Mouse (Mus musculus) intestine, embryonic 15.5 days (tissue): ENCODE measurements around the gene H2-D1. TPM values are rescaled to one million over a fixed set of nuclear protein-coding genes. Genes with fewer than 3 reads are reported as not detected.

Source experiments
- ATAC-seq: fragments of 200-750 bp; cut with Nextera tagmentation; 2 replicates; pipeline ENCODE4 v1.8.0; 2017; ENCODE audit warnings: moderate TSS enrichment, moderate library complexity
- H3K27ac ChIP-seq: fragments of 300-500 bp; sonication (generic); 2 replicates; pipeline ENCODE4 v1.5.1; 2015; ENCODE audit warnings: mild to moderate bottlenecking, inconsistent platforms
- H3K27me3 ChIP-seq: fragments of 300-500 bp; sonication (generic); replicated peaks from 2 replicates; pipeline ENCODE4 v1.6.1; 2015; ENCODE audit warnings: inconsistent platforms
- H3K36me3 ChIP-seq: fragments of 300-500 bp; sonication (generic); 2 replicates; pipeline ENCODE4 v1.6.1; 2015; ENCODE audit warnings: inconsistent platforms
- H3K4me1 ChIP-seq: fragments of 300-500 bp; sonication (generic); replicated peaks from 2 replicates; pipeline ENCODE4 v1.6.1; 2015; ENCODE audit warnings: inconsistent platforms
- H3K4me2 ChIP-seq: fragments of 300-500 bp; sonication (generic); replicated peaks from 2 replicates; pipeline ENCODE4 v1.6.1; 2015; ENCODE audit warnings: mild to moderate bottlenecking, inconsistent platforms
- H3K4me3 ChIP-seq: fragments of 300-500 bp; sonication (generic); replicated peaks from 2 replicates; pipeline ENCODE4 v1.5.1; 2015; ENCODE audit warnings: inconsistent platforms
- H3K9ac ChIP-seq: fragments of 300-500 bp; sonication (generic); 2 replicates; pipeline ENCODE4 v1.6.1; 2015; ENCODE audit warnings: inconsistent platforms
- H3K9me3 ChIP-seq: fragments of 300-500 bp; sonication (generic); 2 replicates; pipeline ENCODE4 v1.6.1; 2016; ENCODE audit warnings: inconsistent platforms
- WGBS: fragments of 180-500 bp; shearing (Covaris S2); methylation state at CpG from one replicate; pipeline ENCODE4 v1.1.7; 2015; 5-methylcytosine and 5-hydroxymethylcytosine counted together
- polyA plus RNA-seq: library from polyadenylated mRNA; unstranded; fragments of >200 nt; fragmentation: Nextera tagmentation; extraction: Ambion mirVana; gene quantifications from 2 replicates; pipeline ENCODE4 v1.2.1, GENCODE M21; 2015

The H2-D1 gene
- 148 and 190 TPM in 2 replicates for polyA plus RNA-seq

- peaks cover 9% of the 10 kb centered on the region for H3K27me3 ChIP-seq
- H3K9ac ChIP-seq: peak within 1 kb of the TSS; percentile 69
- peak; percentile 94 for ATAC-seq
- H3K9me3 ChIP-seq: no peaks in the 10 kb centered on the region
- 0 out of 2 replicates have a peak within 1 kb of the TSS, but pooled peaks have one; percentile 17 for H3K27ac ChIP-seq
- WGBS: 2% methylated on average over 72 of the region's 73 CpGs
- peak within 1 kb of the TSS; percentile 74 for H3K4me3 ChIP-seq
- peaks cover 4% of the 10 kb centered on the region; the same call in 1 of the 2 replicates for H3K4me1 ChIP-seq
- peak within 1 kb of the TSS; percentile 99 for H3K4me2 ChIP-seq
- no peaks in the 10 kb centered on the region for H3K36me3 ChIP-seq
Measured at GRCm38 (mm10) chr17:35262664-35263522, at the start of gene H2-D1. H2-D1 (plus strand) TSS chr17:35262730.

GRCm38 (mm10) chr17:35213071-35213470 is 49.5 kb upstream of the H2-D1 start:
- Histone ChIP-seq H3K9ac (no peak overlapping the region), H3K4me1 (no peaks in the 10 kb centered on the region), H3K4me3 (no peak overlapping the region), H3K9me3 (no peaks in the 10 kb centered on the region), H3K27me3 (no peaks in the 10 kb centered on the region), H3K27ac (no peak overlapping the region), H3K4me2 (no peak overlapping the region), H3K36me3 (no peaks in the 10 kb centered on the region)
- no peak for ATAC-seq
- 83% methylated on average over 5 of the region's 5 CpGs for WGBS

DNA sequence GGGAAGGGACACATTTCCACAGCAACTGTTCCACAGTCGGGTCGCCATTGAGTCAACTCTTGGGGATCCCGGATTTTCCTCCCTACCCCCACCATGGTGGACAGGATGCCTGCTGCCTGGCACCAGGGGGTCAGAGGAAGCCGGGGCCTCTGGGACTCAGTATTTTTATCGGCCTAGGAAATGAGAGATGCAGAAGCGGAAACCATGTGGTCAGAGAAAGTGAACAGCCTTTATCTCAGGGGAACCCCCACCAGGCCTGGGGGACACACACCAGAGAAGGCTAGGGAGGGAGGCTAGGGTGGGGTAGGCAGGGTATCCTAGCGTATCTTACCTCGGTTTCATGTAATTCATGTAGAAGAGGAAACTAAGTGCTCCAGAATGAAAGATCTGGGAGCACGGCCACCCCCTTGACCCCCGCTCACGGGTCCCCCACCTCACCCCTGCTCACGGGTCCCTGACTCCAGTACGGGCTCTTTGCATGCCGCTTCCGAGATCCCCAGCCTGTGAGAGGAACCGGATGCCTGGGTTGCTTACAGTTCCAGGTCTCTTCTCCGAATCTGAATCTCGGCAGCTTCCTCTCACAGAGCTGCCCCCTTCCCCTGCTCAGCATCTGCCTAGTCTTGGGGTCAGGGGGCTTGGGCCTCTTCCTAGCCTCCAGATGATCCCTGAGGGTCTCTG is 43.9 kb upstream of the H2-D1 start:
- no peak for ATAC-seq
- no peaks in the 10 kb centered on the region for H3K9me3 ChIP-seq
- peaks cover 8% of the 10 kb centered on the region; the same call in 1 of the 2 replicates for H3K36me3 ChIP-seq
- H3K27ac ChIP-seq: no peak overlapping the region
- H3K9ac ChIP-seq: no peak overlapping the region
- peaks cover 14% of the 10 kb centered on the region for H3K4me1 ChIP-seq
- WGBS: 76% methylated on average over 18 of the region's 18 CpGs
- H3K4me2 ChIP-seq: no peak overlapping the region
- no peak overlapping the region for H3K4me3 ChIP-seq
- H3K27me3 ChIP-seq: no peaks in the 10 kb centered on the region

DNA sequence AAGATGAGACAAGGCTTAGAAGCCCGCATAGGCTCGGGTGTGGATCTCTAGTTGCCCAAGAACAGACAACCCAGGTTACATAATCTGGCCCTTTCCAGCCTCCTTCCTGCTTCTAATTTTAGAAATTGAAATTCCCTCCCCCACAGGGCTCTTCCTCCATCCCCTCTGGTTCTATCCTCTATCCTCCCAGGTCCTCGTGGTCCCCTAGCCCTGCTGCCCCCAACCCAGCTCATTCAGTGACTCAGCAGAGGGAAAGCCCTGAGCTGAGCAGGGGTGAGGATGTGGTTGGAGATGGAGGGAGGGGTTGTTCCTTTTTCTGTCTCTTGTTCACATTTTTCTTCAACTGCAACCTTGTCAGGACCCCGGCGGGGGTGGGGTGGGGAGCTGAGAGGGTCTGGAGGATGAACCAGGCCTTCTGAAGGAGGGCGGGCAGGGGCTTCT is 42.9 kb upstream of the H2-D1 start:
- H3K27ac ChIP-seq: no peak overlapping the region
- no peak overlapping the region for H3K4me3 ChIP-seq
- no peak for ATAC-seq
- 73% methylated on average over 6 of the region's 6 CpGs for WGBS
- H3K27me3 ChIP-seq: no peaks in the 10 kb centered on the region
- H3K4me2 ChIP-seq: no peak overlapping the region
- no peaks in the 10 kb centered on the region for H3K9me3 ChIP-seq
- no peak overlapping the region for H3K9ac ChIP-seq
- H3K36me3 ChIP-seq: peaks cover 8% of the 10 kb centered on the region; the same call in 1 of the 2 replicates
- H3K4me1 ChIP-seq: peaks cover 14% of the 10 kb centered on the region

GRCm38 (mm10) chr17:35220156-35220952 is 42.2 kb upstream of the H2-D1 start, which contains the start of gene Gm16181:
Gm16181 (plus strand) TSS chr17:35220834.
- peak within 1 kb of the TSS; percentile 28; the same call in 1 of the 2 replicates for H3K9ac ChIP-seq
- H3K4me3 ChIP-seq: no peak within 1 kb of the TSS
- H3K27ac ChIP-seq: peak within 1 kb of the TSS; percentile 85
- H3K27me3 ChIP-seq: no peaks in the 10 kb centered on the region
- 57% methylated on average over 28 of the region's 28 CpGs for WGBS
- 0 out of 2 replicates have a peak within 1 kb of the TSS, but pooled peaks have one; percentile 14 for H3K4me2 ChIP-seq
- H3K36me3 ChIP-seq: peaks cover 8% of the 10 kb centered on the region; the same call in 1 of the 2 replicates
- peak; percentile 60 for ATAC-seq
- H3K4me1 ChIP-seq: peaks cover 14% of the 10 kb centered on the region
- H3K9me3 ChIP-seq: no peaks in the 10 kb centered on the region

DNA sequence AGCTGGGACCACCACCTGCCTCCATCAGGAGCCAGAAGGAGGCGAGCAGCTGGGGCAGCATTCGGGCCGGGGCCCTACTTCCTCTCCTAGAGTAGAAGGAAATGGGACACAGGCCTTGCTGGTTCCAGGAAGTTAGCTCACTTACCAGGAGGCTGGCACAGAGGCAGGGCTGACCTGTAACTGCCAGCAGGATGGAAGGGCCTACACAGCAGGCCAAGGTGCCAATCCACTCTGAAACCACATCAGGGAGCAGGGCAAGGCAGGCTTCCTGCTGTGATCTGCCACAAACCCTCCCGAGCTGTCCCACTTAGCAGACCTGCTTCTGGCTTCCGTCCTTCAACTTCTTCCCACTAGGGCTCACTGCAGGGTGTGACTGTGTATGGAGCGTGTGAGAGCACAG is 40.2 kb upstream of the H2-D1 start:
- H3K27ac ChIP-seq: no peak overlapping the region
- no peaks in the 10 kb centered on the region for H3K27me3 ChIP-seq
- WGBS: 49% methylated on average over 6 of the region's 6 CpGs
- H3K36me3 ChIP-seq: peaks cover 8% of the 10 kb centered on the region; the same call in 1 of the 2 replicates
- H3K9ac ChIP-seq: no peak overlapping the region
- no peaks in the 10 kb centered on the region for H3K9me3 ChIP-seq
- H3K4me3 ChIP-seq: no peak overlapping the region
- peaks cover 14% of the 10 kb centered on the region for H3K4me1 ChIP-seq
- no peak overlapping the region for H3K4me2 ChIP-seq
- no peak for ATAC-seq

GRCm38 (mm10) chr17:35224641-35225040 is 37.9 kb upstream of the H2-D1 start:
- Histone ChIP-seq H3K27me3 (no peaks in the 10 kb centered on the region), H3K4me3 (no peak overlapping the region), H3K27ac (no peak overlapping the region), H3K36me3 (peaks cover 18% of the 10 kb centered on the region), H3K9ac (no peak overlapping the region), H3K4me2 (no peak overlapping the region), H3K9me3 (no peaks in the 10 kb centered on the region), H3K4me1 (peaks cover 19% of the 10 kb centered on the region)
- ATAC-seq: no peak
- 94% methylated on average over 4 of the region's 4 CpGs for WGBS

DNA sequence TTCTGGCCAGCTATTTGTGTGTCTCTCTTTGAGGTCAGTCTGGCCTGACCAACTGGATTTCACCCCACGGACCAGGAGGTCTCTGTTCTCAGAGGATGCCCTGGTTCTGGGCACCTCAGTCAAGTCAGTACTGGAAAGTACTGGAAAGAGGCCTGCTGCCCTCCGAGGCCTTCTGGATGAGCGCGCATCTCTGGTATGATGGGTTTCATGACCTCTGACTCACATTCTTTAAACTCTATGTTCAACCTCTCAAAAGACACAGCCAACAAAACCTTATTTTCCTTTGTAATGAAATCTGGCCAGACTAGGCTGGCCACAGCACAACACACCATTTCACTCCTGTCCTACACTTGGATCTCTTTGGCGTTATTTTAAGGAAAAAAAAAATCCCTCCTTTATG is 37.1 kb upstream of the H2-D1 start:
- H3K4me3 ChIP-seq: no peak overlapping the region
- H3K4me2 ChIP-seq: no peak overlapping the region
- H3K4me1 ChIP-seq: peaks cover 11% of the 10 kb centered on the region
- ATAC-seq: no peak
- H3K9ac ChIP-seq: no peak overlapping the region
- 93% methylated on average over 5 of the region's 5 CpGs for WGBS
- H3K9me3 ChIP-seq: no peaks in the 10 kb centered on the region
- H3K27me3 ChIP-seq: no peaks in the 10 kb centered on the region
- H3K27ac ChIP-seq: no peak overlapping the region
- H3K36me3 ChIP-seq: peaks cover 15% of the 10 kb centered on the region

GRCm38 (mm10) chr17:35226561-35227046 is 35.9 kb upstream of the H2-D1 start:
- Histone ChIP-seq H3K4me1 (0 out of 2 replicates have a peak, but pooled peaks cover 5% of the 10 kb centered on the region), H3K9me3 (no peaks in the 10 kb centered on the region), H3K4me3 (no peak overlapping the region), H3K27me3 (no peaks in the 10 kb centered on the region), H3K4me2 (no peak overlapping the region), H3K27ac (no peak overlapping the region), H3K36me3 (peaks cover 22% of the 10 kb centered on the region), H3K9ac (no peak overlapping the region)
- WGBS: 78% methylated on average over 14 of the region's 14 CpGs
- ATAC-seq: no peak

DNA sequence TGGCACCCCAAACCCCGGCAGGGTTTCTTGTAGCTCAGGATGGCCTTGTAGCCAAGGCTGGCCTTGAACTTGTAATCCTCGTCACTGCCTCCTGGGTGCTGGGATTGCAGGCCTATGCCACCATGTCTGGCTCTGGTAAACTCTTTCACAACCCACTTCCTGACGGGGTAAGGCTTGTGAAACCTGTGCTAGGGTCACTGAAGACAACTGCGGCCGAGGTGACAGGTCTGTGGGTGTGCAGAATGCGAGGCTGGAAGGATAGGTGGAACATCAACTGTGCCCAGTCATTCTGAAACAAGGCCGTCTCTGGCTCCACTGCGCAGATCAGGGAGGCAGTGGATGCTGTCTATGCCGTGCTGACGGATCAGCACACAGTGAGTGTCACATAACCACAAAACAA is 31.5 kb upstream of the H2-D1 start:
- peaks cover 19% of the 10 kb centered on the region for H3K36me3 ChIP-seq
- 92% methylated on average over 10 of the region's 10 CpGs for WGBS
- H3K9me3 ChIP-seq: no peaks in the 10 kb centered on the region
- H3K27ac ChIP-seq: no peak overlapping the region
- H3K9ac ChIP-seq: no peak overlapping the region
- H3K27me3 ChIP-seq: no peaks in the 10 kb centered on the region
- no peak overlapping the region for H3K4me3 ChIP-seq
- H3K4me1 ChIP-seq: peaks cover 27% of the 10 kb centered on the region
- H3K4me2 ChIP-seq: no peak overlapping the region
- no peak for ATAC-seq

DNA sequence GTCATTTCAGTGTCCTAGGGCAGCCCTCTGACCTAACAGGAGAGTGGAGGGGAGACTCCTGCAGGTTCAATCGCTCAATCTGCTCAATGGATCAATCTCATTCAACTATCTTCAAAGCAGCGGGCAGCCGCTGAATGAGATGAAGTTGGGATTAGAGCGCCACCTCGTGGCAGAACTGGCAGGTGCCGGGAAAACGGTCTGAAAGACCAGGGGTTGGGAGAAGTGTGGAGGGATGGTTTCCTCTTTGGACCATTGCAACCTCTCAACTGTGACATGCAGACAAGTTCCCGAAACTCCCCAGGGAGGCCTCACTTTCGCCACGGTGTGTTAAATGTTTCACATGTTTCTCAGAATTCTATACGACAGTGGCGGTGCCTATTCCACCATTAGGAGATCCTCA is 30.5 kb upstream of the H2-D1 start:
- Histone ChIP-seq H3K27me3 (no peaks in the 10 kb centered on the region), H3K27ac (0 out of 2 replicates have a peak overlapping the region, but pooled peaks have one; percentile 74), H3K4me1 (peaks cover 31% of the 10 kb centered on the region), H3K9me3 (no peaks in the 10 kb centered on the region), H3K4me3 (no peak overlapping the region), H3K36me3 (peaks cover 19% of the 10 kb centered on the region), H3K9ac (no peak overlapping the region), H3K4me2 (peak overlapping the region; percentile 24; the same call in 1 of the 2 replicates)
- ATAC-seq: no peak
- 14% methylated on average over 12 of the region's 12 CpGs for WGBS
